Mouse (Mus musculus) lung, adult 10 weeks (tissue): ENCODE data around the gene Pramel5. TPM values are rescaled to one million over a fixed set of nuclear protein-coding genes. Genes with fewer than 3 reads are reported as not detected.

ENCODE experiments used
- polyA plus RNA-seq: library from polyadenylated mRNA; stranded (reverse); fragments of 350-450 nt; fragmentation: Illumina TruSeq; extraction: RNeasy Lipid Tissue Mini Kit (QIAGEN cat#74804); gene quantifications from one replicate; pipeline ENCODE4 v1.2.3, GENCODE M21; 2014; ENCODE audit warnings: low read depth, low replicate concordance; ENCODE audit not compliant: insufficient read depth

Gene Pramel5
- not detected for polyA plus RNA-seq

DNA sequence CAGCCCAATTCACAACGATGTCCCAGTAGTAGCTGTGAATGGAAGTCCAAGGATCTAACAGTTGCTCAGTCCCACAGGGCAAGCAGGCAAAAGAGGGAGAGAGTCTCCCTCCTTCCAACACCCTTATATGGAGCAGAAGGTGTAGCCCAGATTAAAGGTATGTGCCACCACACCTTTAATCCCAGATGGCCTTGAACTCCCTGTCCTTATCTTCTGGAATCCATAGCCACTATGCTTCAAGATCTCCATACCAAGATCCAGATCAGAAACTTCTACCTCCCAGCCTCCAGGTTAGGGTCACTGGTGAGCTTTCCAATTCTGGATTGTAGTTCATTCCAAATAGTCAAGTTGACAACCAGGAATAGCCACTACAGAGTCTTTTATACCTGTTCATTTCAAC lies at the start of gene Pramel5:
TSS of gene Pramel5 (minus strand) at position 101 of the 400 bp plus-strand sequence.

DNA sequence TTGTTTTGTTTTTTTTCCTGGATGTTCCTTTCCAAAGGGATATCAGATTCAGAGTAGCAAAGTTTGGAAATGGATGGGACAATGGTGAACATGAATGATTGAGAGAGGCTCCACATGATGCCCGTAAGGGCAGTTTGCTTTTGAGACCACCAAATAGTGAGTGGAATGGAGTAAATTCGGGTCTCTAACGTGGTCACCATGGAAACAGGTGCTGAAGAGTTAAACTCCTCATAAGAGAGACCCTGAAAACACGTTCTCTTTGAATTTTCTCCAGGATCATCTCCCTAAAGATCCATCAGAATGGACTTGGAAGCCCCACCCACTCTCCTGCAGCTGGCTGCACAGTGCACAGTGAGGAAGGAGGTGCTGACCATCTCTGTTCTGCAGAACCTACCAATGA lies 49.7 kb upstream of the Pramel5 start, which contains the start of gene Gm13128:
TSS of gene Gm13128 (plus strand) at position 301 of the 400 bp plus-strand sequence.

Other genes with a start within 250 kb of the Pramel5 start
- not detected for gene Pramel4, start 221.4 kb downstream of the Pramel5 start, polyA plus RNA-seq
- gene Gm13102, start 174.0 kb downstream of the Pramel5 start, polyA plus RNA-seq: not detected
- not detected for gene Oog3, start 117.8 kb downstream of the Pramel5 start, polyA plus RNA-seq
- gene Oog2, start 89.8 kb downstream of the Pramel5 start, polyA plus RNA-seq: not detected
- gene C87977, start 67.2 kb downstream of the Pramel5 start, polyA plus RNA-seq: not detected
- not detected for gene Gm13128, start 49.8 kb upstream of the Pramel5 start, polyA plus RNA-seq
- not detected for gene Gm13119, start 77.5 kb upstream of the Pramel5 start, polyA plus RNA-seq
- not detected for gene Pramef20, start 97.4 kb upstream of the Pramel5 start, polyA plus RNA-seq
- gene Pramef12, start 128.0 kb upstream of the Pramel5 start, polyA plus RNA-seq: 0.21 TPM
- gene 1700012P22Rik, start 158.3 kb upstream of the Pramel5 start, polyA plus RNA-seq: not detected
- gene Gm9944, start 172.8 kb upstream of the Pramel5 start, polyA plus RNA-seq: not detected
- not detected for gene Aadacl3, start 183.3 kb upstream of the Pramel5 start, polyA plus RNA-seq
- gene 9430007A20Rik, start 239.3 kb upstream of the Pramel5 start, polyA plus RNA-seq: not detected